Mouse (Mus musculus): ENCODE data around the gene Tbc1d4. TPM values are rescaled to one million over a fixed set of nuclear protein-coding genes. Genes with fewer than 3 reads are reported as not detected.
"Not testable (repeated sequence)": the region's sequence is repeated elsewhere in the genome, so short reads cannot be mapped to it uniquely, and the experiment has no call there.

Gene Tbc1d4
- total RNA-seq, 2 experiments from 2014 or later, result 6.1 to 12.0 TPM

- intact Hi-C loops (cut with DNase I), result no loop called here
- DNase-seq (ENCODE audit: low spot score in 2 of 2), result no peak
Observed at GRCm38 (mm10) chr14:101597096-101597715, 11.8 kb downstream of the Tbc1d4 start.

- intact Hi-C loops (cut with DNase I), result no loop called here
- no peak for DNase-seq (ENCODE audit: low spot score in 2 of 2)
Observed at GRCm38 (mm10) chr14:101596691-101597090, 12.3 kb downstream of the Tbc1d4 start.

- intact Hi-C loops (cut with DNase I), result no loop called here
- DNase-seq (ENCODE audit: low spot score in 2 of 2), result no peak
Observed at GRCm38 (mm10) chr14:101595301-101596080, 13.5 kb downstream of the Tbc1d4 start.

GRCm38 (mm10) chr14:101594001-101594400, 15.0 kb downstream of the Tbc1d4 start:
- intact Hi-C loops (cut with DNase I), result no loop called here
- no peak for DNase-seq (ENCODE audit: low spot score in 2 of 2)

- intact Hi-C loops (cut with DNase I), result no loop called here
- DNase-seq (ENCODE audit: low spot score in 2 of 2), result no peak
Observed at GRCm38 (mm10) chr14:101593340-101593739, 15.7 kb downstream of the Tbc1d4 start.

GRCm38 (mm10) chr14:101591101-101591500, 17.9 kb downstream of the Tbc1d4 start:
- intact Hi-C loops (cut with DNase I), result no loop called here
- no peak for DNase-seq (ENCODE audit: low spot score in 2 of 2)

- intact Hi-C loops (cut with DNase I), result not testable (repeated sequence)
Observed at GRCm38 (mm10) chr14:101588209-101588991, 20.6 kb downstream of the Tbc1d4 start.

GRCm38 (mm10) chr14:101587366-101588040, 21.5 kb downstream of the Tbc1d4 start:
- DNase-seq (ENCODE audit: low spot score in 2 of 2); intact Hi-C loops (cut with DNase I): not testable (repeated sequence)

More at GRCm38 (mm10) chr14:101588209-101588991, 20.6 kb downstream of the Tbc1d4 start:
- DNase-seq (ENCODE audit: low spot score in 2 of 2), result not testable (repeated sequence)

- intact Hi-C loops (cut with DNase I), result no loop called here
- DNase-seq (ENCODE audit: low spot score in 2 of 2), result no peak
Observed at GRCm38 (mm10) chr14:101586096-101586495, 22.9 kb downstream of the Tbc1d4 start.

GRCm38 (mm10) chr14:101575651-101576050, 33.3 kb downstream of the Tbc1d4 start:
- intact Hi-C loops (cut with DNase I), result no loop called here
- DNase-seq (ENCODE audit: low spot score in 2 of 2), result no peak

- DNase-seq (ENCODE audit: low spot score in 2 of 2), result no peak
- intact Hi-C loops (cut with DNase I), result no loop called here
Observed at GRCm38 (mm10) chr14:101574536-101574935, 34.5 kb downstream of the Tbc1d4 start.

GRCm38 (mm10) chr14:101573107-101573614, 35.8 kb downstream of the Tbc1d4 start:
- DNase-seq (ENCODE audit: low spot score in 2 of 2), result no peak
- intact Hi-C loops (cut with DNase I), result no loop called here

GRCm38 (mm10) chr14:101568828-101569227, 40.2 kb downstream of the Tbc1d4 start:
- intact Hi-C loops (cut with DNase I), result no loop called here

GRCm38 (mm10) chr14:101566717-101567116, 42.3 kb downstream of the Tbc1d4 start:
- intact Hi-C loops (cut with DNase I), result no loop called here
- no peak for DNase-seq (ENCODE audit: low spot score in 2 of 2)

More at GRCm38 (mm10) chr14:101568828-101569227, 40.2 kb downstream of the Tbc1d4 start:
- no peak for DNase-seq (ENCODE audit: low spot score in 2 of 2)

GRCm38 (mm10) chr14:101565661-101566060, 43.3 kb downstream of the Tbc1d4 start:
- DNase-seq (ENCODE audit: low spot score in 2 of 2), result no peak
- intact Hi-C loops (cut with DNase I), result no loop called here

GRCm38 (mm10) chr14:101561251-101561701, 47.7 kb downstream of the Tbc1d4 start:
- intact Hi-C loops (cut with DNase I), result no loop called here

GRCm38 (mm10) chr14:101559446-101559845, 49.5 kb downstream of the Tbc1d4 start:
- DNase-seq (ENCODE audit: low spot score in 2 of 2), result no peak
- intact Hi-C loops (cut with DNase I), result no loop called here

More at GRCm38 (mm10) chr14:101561251-101561701, 47.7 kb downstream of the Tbc1d4 start:
- no peak for DNase-seq (ENCODE audit: low spot score in 2 of 2)

- intact Hi-C loops (cut with DNase I), result no loop called here
- DNase-seq (ENCODE audit: low spot score in 2 of 2), result no peak
Observed at GRCm38 (mm10) chr14:101548885-101549573, 60.0 kb downstream of the Tbc1d4 start.

GRCm38 (mm10) chr14:101541863-101542262, 67.1 kb downstream of the Tbc1d4 start:
- no peak for DNase-seq (ENCODE audit: low spot score in 2 of 2)
- intact Hi-C loops (cut with DNase I), result no loop called here
